Mouse (Mus musculus): Measurements from ENCODE around the gene Magi1. TPM values are rescaled to one million over a fixed set of nuclear protein-coding genes. Genes with fewer than 3 reads are reported as not detected.

The Magi1 gene
- total and polyA plus RNA-seq, 2 experiments: 4.9 to 17.7 TPM

DNA sequence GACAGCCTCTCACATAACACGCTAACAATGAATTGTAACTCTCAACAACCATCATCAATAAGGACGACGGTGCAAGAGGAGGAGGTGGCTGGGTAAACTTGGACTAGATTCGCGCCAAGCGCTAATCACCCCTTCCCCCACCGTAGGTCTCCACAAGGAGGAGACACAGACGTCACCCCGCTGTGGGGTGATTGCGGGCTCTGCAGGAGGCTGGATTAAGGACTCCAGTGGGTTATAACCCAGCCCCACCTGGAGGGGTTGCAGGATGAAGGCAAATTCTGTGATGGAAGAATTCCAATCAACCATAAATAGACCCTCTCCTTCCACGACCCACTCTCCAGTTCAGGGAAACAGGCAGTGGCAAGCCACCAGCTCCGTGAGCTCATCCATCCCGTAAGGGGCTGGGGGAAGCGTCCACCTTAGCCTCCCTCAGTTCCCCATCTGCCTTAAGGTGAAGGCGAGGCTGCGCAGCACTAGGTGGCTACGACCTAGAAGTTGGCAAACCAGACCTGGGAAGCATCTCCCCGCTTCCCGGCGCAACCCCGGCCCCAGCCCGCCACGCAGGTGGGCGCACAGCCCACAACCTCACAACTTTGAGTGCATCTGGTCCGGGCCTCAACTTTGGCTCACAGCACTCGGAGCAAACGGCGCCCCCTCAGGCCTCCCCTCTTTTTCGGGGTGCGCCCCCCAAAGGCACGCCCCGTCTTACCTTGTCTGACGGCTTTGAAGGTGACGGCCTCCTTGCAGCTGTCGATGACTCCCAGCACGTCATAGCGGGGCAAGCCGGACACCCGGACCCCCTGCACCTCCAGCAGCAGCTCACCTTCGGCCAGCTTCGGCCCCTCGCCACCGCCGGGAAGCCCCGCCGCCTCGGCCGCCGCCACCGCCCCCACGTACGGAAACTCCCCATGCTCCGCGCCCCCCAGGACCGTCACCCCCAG, 1.1 kb downstream of the Magi1 start:
- peaks cover 25% of the 10 kb centered on the region for H3K79me2 ChIP-seq (ENCODE audit: control insufficient read depth, insufficient read depth, low read length)

DNA sequence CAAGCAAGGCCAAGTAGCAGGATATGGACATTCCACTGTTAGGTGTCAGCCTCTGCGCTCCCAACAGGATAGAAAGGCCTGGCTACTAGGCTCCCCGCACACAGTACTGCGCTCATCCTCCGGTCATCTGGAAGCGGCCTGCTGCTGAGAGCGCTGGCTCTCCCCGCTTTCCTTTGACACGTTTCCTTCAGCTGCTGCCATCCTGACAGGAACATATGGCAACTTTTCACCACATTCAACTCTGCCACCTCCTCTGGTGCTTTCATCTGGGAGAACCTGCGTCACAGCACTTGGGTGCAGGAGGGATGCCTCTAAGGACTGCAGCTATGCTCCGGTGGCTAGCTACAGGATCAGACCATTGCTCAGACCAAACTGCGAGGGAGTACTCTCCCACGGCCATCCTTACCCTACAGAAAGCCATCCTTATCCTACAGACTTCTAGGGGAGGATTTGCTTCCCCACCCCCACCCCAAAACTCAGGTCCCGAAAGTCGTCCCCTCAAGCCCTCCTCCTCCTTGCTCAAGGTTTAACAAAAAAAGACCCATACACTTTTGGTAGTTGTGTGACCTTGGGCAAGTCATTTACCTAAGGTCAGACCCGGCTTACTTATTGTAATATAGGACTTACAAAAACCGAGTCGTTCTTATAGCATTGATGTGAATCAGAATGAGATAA, 2.0 kb downstream of the Magi1 start:
- no peak for TF ChIP-seq CTCF (IDR thresholded peaks at IDR 0.05; ENCODE audit: low read depth, low read length)
- no peak for TF ChIP-seq POLR2A (IDR thresholded peaks at IDR 0.05; ENCODE audit: extremely low read depth, insufficient read depth, low read length)
- H3K27ac ChIP-seq (replicated peaks; ENCODE audit: insufficient read depth, low read depth, low read length): no peak overlapping the region
- 16% methylated on average over 17 of the region's 17 CpGs for WGBS
- no peaks in the 10 kb centered on the region for H3K36me3 ChIP-seq (ENCODE audit: control insufficient read depth, insufficient read depth, low read length)
- peak overlapping the region; percentile 96 for H3K4me3 ChIP-seq (ENCODE audit: insufficient read depth, low read depth, low read length)
- no peaks in the 10 kb centered on the region for H3K27me3 ChIP-seq (ENCODE audit: control insufficient read depth, insufficient read depth, low read length)
- peak overlapping the region; percentile 14 for H3K9ac ChIP-seq (ENCODE audit: low read depth, low read length)
- peaks cover 33% of the 10 kb centered on the region for H3K79me2 ChIP-seq (ENCODE audit: control insufficient read depth, insufficient read depth, low read length)
- 0 out of 2 replicates have a peak, but pooled peaks cover 6% of the 10 kb centered on the region for H3K4me1 ChIP-seq (ENCODE audit: control insufficient read depth, insufficient read depth, low read length)
- no peak for DNase-seq (ENCODE audit: extremely low read depth, low read depth, low spot score)

More for the DNA sequence above, 1.1 kb downstream of the Magi1 start:
- 1% methylated on average over 55 of the region's 55 CpGs for WGBS
- 0 out of 2 replicates have a peak, but pooled peaks have one; percentile 31 for TF ChIP-seq CTCF (IDR thresholded peaks at IDR 0.05; ENCODE audit: low read depth, low read length)
- no peak for TF ChIP-seq POLR2A (IDR thresholded peaks at IDR 0.05; ENCODE audit: extremely low read depth, insufficient read depth, low read length)
- peak; percentile 54 for DNase-seq (ENCODE audit: extremely low read depth, low read depth, low spot score)
- H3K4me3 ChIP-seq (ENCODE audit: insufficient read depth, low read depth, low read length): peak overlapping the region; percentile 96
- peak overlapping the region; percentile 99 for H3K9ac ChIP-seq (ENCODE audit: low read depth, low read length)
- H3K27me3 ChIP-seq (ENCODE audit: control insufficient read depth, insufficient read depth, low read length): no peaks in the 10 kb centered on the region
- no peaks in the 10 kb centered on the region for H3K36me3 ChIP-seq (ENCODE audit: control insufficient read depth, insufficient read depth, low read length)
- H3K27ac ChIP-seq (replicated peaks; ENCODE audit: insufficient read depth, low read depth, low read length): peak overlapping the region; percentile 98
- H3K4me1 ChIP-seq (ENCODE audit: control insufficient read depth, insufficient read depth, low read length): 0 out of 2 replicates have a peak, but pooled peaks cover 6% of the 10 kb centered on the region

DNA sequence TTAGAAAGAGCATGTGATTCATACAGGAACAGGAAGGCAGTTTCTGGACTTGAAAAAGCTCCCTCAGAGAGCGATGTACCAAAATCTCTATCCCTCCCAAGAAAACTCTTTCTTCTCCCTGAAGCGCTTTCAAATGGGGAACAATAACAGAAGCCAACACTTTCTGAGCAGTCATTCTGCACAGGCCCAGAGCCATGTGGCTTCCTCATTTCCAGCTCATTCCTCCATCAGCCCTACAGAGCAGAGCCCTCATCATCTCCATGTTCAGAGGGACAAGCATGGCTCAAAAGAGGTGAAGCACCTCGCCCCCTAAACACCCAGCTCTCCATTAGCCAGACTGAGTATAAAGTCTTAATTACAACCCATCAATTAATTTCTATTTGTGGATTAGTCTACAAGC, 9.8 kb downstream of the Magi1 start:
- 93% methylated on average over 3 of the region's 3 CpGs for WGBS

DNA sequence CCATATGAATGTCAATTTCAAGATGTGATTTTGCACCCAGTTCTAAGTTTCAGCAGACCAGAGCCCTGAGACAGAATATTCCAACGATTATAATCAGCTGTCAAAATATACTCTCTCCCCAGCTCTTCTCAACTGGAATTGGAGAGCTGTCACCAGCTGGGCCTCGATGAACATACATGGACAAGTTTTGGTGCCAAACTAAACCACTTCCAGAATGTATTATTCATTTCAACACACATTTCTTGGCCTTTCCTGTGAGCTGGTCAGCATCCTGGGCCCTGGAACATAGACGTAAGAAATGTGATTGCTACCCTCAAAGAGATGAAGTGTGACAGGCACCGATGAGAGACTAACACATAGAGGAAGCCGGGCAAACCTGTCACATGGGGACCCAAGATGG, 13.7 kb downstream of the Magi1 start:
- H3K36me3 ChIP-seq (ENCODE audit: control insufficient read depth, insufficient read depth, low read length): no peaks in the 10 kb centered on the region
- TF ChIP-seq CTCF (IDR thresholded peaks at IDR 0.05; ENCODE audit: low read depth, low read length) (no peak), POLR2A (IDR thresholded peaks at IDR 0.05; ENCODE audit: extremely low read depth, insufficient read depth, low read length) (no peak)
- WGBS: 83% methylated on average over 5 of the region's 5 CpGs
- no peaks in the 10 kb centered on the region for H3K27me3 ChIP-seq (ENCODE audit: control insufficient read depth, insufficient read depth, low read length)
- H3K79me2 ChIP-seq (ENCODE audit: control insufficient read depth, insufficient read depth, low read length): peaks cover 46% of the 10 kb centered on the region
- no peak overlapping the region for H3K4me3 ChIP-seq (ENCODE audit: insufficient read depth, low read depth, low read length)
- DNase-seq (ENCODE audit: extremely low read depth, low read depth, low spot score): no peak
- peaks cover 4% of the 10 kb centered on the region; the same call in 1 of the 2 replicates for H3K4me1 ChIP-seq (ENCODE audit: control insufficient read depth, insufficient read depth, low read length)
- H3K27ac ChIP-seq (replicated peaks; ENCODE audit: insufficient read depth, low read depth, low read length): no peak overlapping the region
- no peak overlapping the region for H3K9ac ChIP-seq (ENCODE audit: low read depth, low read length)

More for the DNA sequence above, 9.8 kb downstream of the Magi1 start:
- Histone ChIP-seq H3K9ac (ENCODE audit: low read depth, low read length) (no peak overlapping the region), H3K27me3 (ENCODE audit: control insufficient read depth, insufficient read depth, low read length) (no peaks in the 10 kb centered on the region), H3K4me3 (ENCODE audit: insufficient read depth, low read depth, low read length) (no peak overlapping the region), H3K4me1 (ENCODE audit: control insufficient read depth, insufficient read depth, low read length) (0 out of 2 replicates have a peak, but pooled peaks cover 3% of the 10 kb centered on the region), H3K27ac (replicated peaks; ENCODE audit: insufficient read depth, low read depth, low read length) (no peak overlapping the region), H3K36me3 (ENCODE audit: control insufficient read depth, insufficient read depth, low read length) (no peaks in the 10 kb centered on the region), H3K79me2 (ENCODE audit: control insufficient read depth, insufficient read depth, low read length) (peaks cover 42% of the 10 kb centered on the region)
- no peak for DNase-seq (ENCODE audit: extremely low read depth, low read depth, low spot score)
- TF ChIP-seq CTCF (IDR thresholded peaks at IDR 0.05; ENCODE audit: low read depth, low read length) (no peak), POLR2A (IDR thresholded peaks at IDR 0.05; ENCODE audit: extremely low read depth, insufficient read depth, low read length) (no peak)

DNA sequence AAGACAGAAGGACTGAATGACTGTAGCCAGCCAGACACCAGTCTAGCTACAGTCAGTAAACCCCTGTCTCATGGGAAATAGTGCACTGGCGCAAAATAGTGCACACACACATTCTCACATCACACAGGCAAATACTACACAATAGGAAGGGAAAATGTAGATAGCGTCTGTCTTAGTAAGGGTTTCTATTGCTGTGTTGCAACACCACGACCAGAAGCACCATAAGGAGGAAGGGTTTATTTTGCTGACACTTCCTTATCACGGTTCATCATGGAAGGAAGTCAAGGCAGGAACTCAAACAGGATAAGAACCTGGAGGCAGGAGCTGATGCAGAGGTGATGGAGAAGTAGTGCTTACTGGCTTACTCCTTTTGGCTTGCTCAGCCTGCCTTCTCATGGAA, 14.5 kb downstream of the Magi1 start:
- Histone ChIP-seq H3K27me3 (ENCODE audit: control insufficient read depth, insufficient read depth, low read length) (no peaks in the 10 kb centered on the region), H3K4me3 (ENCODE audit: insufficient read depth, low read depth, low read length) (no peak overlapping the region), H3K4me1 (ENCODE audit: control insufficient read depth, insufficient read depth, low read length) (peaks cover 7% of the 10 kb centered on the region), H3K79me2 (ENCODE audit: control insufficient read depth, insufficient read depth, low read length) (peaks cover 50% of the 10 kb centered on the region), H3K9ac (ENCODE audit: low read depth, low read length) (no peak overlapping the region), H3K27ac (replicated peaks; ENCODE audit: insufficient read depth, low read depth, low read length) (no peak overlapping the region), H3K36me3 (ENCODE audit: control insufficient read depth, insufficient read depth, low read length) (no peaks in the 10 kb centered on the region)
- DNase-seq (ENCODE audit: extremely low read depth, low read depth, low spot score): no peak
- WGBS: 69% methylated on average over 4 of the region's 4 CpGs
- no peak for TF ChIP-seq CTCF (IDR thresholded peaks at IDR 0.05; ENCODE audit: low read depth, low read length)
- no peak for TF ChIP-seq POLR2A (IDR thresholded peaks at IDR 0.05; ENCODE audit: extremely low read depth, insufficient read depth, low read length)
